Mouse (Mus musculus): ENCODE measurements around the gene Fer.

Fer gene

GRCm38 (mm10) chr17:63974253-63974652 lies 111.4 kb downstream of the Fer start:
- DNase-seq (ENCODE audit: low spot score in 2 of 2), result no peak

GRCm38 (mm10) chr17:63978794-63979571 lies 116.1 kb downstream of the Fer start:
- no peak for DNase-seq (ENCODE audit: low spot score in 2 of 2)

DNA sequence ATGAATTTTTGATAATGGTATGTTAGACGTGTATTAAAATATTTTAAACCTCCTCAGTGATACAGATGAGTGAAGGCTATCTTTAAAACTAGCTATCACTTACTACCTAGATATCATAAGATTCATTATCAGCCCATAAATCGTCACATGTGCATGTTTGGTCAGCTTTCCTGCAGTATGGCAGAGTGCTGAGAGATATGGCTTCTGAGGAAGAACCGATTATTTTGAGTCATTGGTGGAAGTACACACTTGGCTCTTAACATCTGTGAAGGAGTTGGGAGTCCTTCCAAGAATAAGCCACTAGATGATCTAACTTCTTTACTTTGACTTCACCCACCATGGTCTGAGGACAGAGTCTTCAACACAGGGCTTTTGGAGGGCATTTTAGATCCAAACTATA lies 117.3 kb downstream of the Fer start:
- no peak for DNase-seq (ENCODE audit: low spot score in 2 of 2)

- no peak for DNase-seq (ENCODE audit: low spot score in 2 of 2)
Observed at GRCm38 (mm10) chr17:63988710-63989109, 125.8 kb downstream of the Fer start.

DNA sequence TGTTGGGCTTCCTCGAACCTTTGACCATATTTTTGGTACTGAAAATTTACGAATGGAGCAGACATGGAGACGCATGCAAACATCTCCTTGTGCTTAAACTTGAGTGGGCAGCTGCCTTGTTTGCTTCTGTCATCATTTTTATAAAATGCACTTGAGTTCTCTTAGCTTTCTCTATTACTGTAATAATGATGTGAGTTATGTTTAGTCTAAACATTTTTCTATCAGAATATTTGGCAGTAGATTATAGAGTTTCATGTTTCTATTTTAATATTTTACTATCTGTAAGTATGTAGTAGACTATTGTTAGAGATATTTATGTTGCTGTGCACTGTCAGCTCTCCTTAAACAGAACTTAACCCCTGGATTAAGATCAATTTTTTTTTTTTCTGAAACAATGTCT lies 128.3 kb downstream of the Fer start:
- no peak for DNase-seq (ENCODE audit: low spot score in 2 of 2)

DNA sequence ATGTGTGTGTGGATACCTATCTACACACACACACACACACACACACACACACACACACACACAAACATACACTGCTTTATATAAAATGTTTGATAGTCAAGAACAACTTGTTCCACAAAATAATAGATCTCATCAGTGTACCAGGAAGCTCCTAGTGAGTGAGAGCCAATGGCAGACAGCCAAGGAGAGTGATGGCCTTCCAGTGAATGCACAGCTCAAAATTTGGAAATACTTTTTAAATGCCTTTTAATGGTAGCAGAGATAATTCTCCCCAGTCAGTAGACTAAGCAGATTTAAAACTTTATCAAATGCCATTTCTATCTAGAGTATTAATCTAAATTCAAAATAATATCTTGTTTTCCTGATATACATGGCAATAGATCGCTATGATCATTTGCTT lies 133.1 kb downstream of the Fer start:
- DNase-seq (ENCODE audit: low spot score in 2 of 2), result no peak

- DNase-seq (ENCODE audit: low spot score in 2 of 2), result no peak
Observed at GRCm38 (mm10) chr17:63997643-63998042, 134.8 kb downstream of the Fer start.

- no peak for DNase-seq (ENCODE audit: low spot score in 2 of 2)
Observed at GRCm38 (mm10) chr17:64003444-64003843, 140.6 kb downstream of the Fer start.

DNA sequence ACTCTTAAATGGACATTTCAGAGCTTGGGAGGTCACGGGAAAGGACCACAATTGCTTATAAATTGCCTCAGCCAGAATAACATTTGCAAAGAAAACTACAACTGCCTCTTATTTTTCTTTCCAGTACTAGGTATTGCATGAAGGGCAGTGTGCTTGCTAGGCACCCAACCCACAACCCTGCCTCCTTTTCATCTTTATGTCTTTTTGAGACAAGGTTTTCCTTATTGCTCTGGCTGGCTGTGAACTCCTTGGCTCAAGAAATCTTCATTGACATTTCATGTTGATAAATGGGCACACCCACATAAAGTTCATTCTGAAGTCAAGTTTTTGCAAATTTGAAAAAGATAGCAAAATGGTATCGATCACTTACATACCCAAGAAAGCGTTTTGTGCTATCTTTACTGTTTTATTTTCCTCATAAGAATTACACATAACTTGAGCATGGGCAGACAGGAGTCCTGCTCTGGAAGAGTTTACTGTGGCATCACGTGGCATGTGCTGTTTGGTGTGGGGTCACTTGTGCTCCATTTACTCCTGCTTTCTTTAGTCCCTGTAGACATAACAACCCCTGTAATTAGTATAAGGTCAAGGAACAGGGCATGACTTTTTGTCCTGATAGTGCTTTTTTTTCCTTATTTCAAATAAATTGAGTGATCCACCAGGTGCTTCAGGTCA lies 142.8 kb downstream of the Fer start:
- DNase-seq (ENCODE audit: low spot score in 2 of 2), result no peak

- DNase-seq (ENCODE audit: low spot score in 2 of 2), result no peak
Observed at GRCm38 (mm10) chr17:64016606-64017005, 153.7 kb downstream of the Fer start.

DNA sequence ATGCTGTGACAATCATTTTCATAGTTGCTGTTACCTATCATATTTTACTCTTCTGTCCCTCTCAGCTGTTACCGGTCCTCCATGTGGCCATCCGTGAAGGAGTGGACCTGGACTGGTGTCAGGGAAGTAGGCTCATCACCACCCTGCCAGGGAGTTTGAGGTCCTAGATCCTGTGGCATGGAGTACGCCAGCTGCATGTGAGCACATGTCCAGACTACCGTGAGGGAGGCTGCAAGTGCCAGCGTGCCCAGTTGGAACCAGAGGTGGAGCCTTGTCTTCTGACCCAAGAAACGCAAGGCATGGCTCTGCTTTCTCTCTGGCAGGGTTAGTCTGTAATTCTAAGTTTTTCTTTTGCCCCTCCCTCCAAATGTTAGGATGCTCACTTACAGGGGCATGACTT lies 155.4 kb downstream of the Fer start:
- DNase-seq (ENCODE audit: low spot score in 2 of 2), result no peak

GRCm38 (mm10) chr17:64018870-64019269 lies 156.0 kb downstream of the Fer start:
- no peak for DNase-seq (ENCODE audit: low spot score in 2 of 2)

- DNase-seq (ENCODE audit: low spot score in 2 of 2), result no peak
Observed at GRCm38 (mm10) chr17:64019646-64020045, 156.8 kb downstream of the Fer start.

DNA sequence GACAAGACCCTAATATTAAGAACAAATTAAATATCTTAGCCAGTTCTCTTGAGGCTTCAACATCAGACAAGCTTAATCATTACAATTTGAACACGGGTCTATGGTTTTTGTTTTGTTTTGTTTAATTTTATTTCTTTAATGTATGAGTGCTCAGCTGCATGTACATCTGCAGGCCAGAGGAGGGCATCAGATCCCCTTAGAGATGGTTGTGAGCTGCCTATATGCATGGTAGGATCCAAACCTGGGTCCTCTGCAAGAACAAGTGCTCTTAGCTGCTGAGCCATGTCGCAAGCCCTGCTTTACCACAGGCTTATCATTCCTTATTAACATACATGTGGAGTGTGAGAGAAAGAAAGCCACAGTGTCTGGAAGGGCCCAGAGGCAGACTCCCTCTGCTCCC lies 163.6 kb downstream of the Fer start:
- no peak for DNase-seq (ENCODE audit: low spot score in 2 of 2)

- DNase-seq (ENCODE audit: low spot score in 2 of 2), result no peak
Observed at GRCm38 (mm10) chr17:64041771-64042170, 178.9 kb downstream of the Fer start.

DNA sequence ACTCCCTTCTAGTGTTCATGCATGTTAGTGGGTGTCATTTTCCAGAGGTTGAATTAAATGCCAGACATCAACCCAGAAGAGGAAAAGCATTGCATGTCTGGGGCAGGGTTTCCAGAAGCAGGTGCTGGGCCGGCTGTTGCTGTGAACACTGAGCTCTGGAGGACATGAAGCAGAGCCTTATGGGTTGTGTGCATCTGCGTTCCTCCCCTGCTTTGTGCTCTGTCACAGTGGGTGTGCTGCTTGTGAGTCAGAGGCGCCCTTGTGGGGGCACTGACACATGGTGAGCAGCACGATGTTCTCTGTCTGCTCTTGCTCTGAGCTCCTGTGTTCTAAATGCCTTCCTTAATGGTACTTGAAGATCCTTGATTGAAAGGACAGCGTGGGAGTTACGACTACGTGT lies 182.5 kb downstream of the Fer start:
- DNase-seq (ENCODE audit: low spot score in 2 of 2), result peak; percentile 17 to 40

DNA sequence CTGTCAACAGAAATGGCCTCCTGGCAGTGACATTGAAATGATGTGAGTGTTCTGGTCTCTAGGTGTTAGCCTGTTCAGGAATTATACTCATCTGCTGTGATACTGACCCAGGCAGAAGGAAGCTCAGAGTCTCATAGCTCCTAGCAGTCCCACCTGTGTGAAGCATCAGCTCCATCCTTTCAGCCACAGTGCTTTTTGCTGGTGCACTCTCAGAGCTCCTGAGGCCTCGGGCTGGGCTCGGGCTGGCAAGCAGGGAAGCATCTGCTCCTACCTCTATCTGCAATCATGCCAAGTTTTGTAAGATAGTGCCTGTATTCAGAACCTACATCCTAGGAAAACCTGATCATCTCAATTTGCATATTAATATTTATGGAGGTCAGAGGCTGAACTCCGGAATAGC lies 183.7 kb downstream of the Fer start:
- no peak for DNase-seq (ENCODE audit: low spot score in 2 of 2)

DNA sequence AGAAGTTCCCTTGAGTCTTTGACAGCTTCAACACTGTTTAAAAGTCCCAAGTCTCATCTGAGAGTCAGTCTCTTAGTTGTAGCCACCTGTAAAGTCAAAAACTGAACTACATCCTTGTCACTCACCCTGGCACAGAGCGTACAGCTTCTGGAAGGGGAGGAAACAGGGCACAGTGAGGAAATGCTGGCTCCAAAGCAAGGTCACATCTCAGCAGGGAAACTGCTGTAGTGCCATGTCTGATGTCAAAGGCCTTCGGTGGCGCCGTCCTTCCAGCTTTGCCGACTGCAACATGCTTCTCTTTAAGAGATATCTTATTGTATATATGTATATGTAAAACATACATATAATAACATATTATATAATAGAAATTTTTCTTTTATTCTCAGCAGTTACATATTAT lies 188.0 kb downstream of the Fer start:
- DNase-seq (ENCODE audit: low spot score in 2 of 2), result no peak

DNA sequence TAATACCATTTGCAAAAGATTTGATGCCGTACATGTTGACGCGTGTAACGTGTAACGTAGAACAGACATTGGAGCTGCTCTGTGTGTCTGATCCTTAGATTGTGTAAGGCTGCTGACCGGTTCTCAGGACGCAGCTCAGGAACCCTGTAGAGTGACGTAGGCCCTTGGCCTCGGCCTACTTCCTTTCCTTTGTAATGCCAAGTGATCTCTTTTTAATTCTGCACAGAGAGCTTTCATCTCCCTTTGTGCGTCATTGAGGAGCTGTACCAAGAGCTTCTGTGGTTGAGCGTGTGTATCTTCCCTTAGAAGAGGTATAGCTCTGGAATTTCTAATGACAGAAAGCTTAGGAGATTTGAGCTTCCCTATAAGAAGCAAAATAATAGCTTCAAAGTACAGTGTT lies 190.8 kb downstream of the Fer start:
- no peak for DNase-seq (ENCODE audit: low spot score in 2 of 2)

GRCm38 (mm10) chr17:64060529-64060928 lies 197.7 kb downstream of the Fer start:
- DNase-seq (ENCODE audit: low spot score in 2 of 2), result no peak

DNA sequence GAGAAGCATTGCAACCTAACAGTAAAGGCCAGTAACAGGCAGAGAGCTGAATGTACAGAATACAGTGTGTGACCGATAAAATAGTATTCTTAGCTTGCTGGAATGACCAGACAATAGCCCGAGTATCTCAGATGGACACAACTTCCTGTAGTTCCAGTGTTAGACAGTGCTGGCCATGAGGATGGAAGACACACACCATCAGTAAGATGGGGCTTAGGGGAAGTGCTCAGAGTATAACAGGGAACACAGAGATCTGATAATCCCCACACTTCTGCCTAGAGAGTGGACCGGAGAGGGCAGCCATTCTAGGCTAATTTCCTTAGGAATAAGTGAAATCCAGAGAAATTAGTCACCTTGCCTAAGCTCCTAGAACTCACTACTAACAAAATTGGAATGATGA lies 202.4 kb downstream of the Fer start:
- DNase-seq (ENCODE audit: low spot score in 2 of 2), result no peak

DNA sequence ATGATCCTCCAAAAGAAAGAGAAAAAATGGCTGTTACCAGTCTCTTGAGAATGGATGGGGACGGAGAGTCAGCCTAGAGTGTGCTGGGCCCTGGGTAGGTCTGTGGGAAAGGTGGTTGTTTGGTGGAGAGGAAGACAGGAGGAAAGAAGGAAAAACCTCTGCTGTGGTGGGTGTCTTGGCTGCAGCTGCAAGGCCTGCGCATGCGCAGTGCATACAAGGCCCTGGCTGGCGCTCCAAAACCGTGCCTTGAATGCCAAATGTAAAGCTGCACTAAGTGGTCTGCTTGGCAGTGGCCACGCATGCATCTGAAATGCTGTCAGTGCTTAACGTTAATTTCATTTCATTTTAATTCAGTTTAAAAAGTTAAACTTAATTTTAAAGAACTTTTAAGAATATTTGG lies 214.5 kb downstream of the Fer start:
- no peak for DNase-seq (ENCODE audit: low spot score in 2 of 2)

GRCm38 (mm10) chr17:64084751-64085150 lies 221.9 kb downstream of the Fer start:
- no peak for DNase-seq (ENCODE audit: low spot score in 2 of 2)

DNA sequence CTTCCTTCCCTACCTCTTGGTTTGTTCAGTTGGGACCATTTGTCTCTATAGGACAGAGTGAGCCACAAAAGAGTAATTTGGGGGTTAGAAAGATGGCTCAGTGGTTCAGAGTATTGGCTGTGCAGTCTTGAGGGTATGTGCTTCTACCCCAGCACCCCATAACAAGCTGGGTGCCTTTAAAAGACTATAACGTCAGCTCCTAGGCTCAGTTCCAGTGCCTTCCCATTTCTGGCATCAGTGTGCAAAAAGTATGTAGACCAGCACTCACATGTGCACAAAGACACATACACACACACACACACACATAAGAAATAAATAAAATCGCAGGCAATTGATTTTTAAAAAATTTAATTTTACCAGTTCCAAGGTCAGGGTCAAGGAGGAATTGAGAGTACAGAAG lies 222.6 kb downstream of the Fer start:
- DNase-seq (ENCODE audit: low spot score in 2 of 2), result no peak
